Mouse (Mus musculus): ENCODE measurements around the gene Plppr1.

Gene Plppr1

GRCm38 (mm10) chr4:49118842-49119241 lies 59.8 kb downstream of the Plppr1 start:
- DNase-seq (ENCODE audit: low spot score): no peak

GRCm38 (mm10) chr4:49144798-49145197 lies 85.7 kb downstream of the Plppr1 start:
- DNase-seq (ENCODE audit: low spot score): no peak

GRCm38 (mm10) chr4:49148775-49149174 lies 89.7 kb downstream of the Plppr1 start:
- DNase-seq (ENCODE audit: low spot score): no peak

GRCm38 (mm10) chr4:49149251-49149650 lies 90.2 kb downstream of the Plppr1 start:
- no peak for DNase-seq (ENCODE audit: low spot score)

GRCm38 (mm10) chr4:49153849-49154248 lies 94.8 kb downstream of the Plppr1 start:
- DNase-seq (ENCODE audit: low spot score): peak; percentile 76

- DNase-seq (ENCODE audit: low spot score): no peak
Measured at GRCm38 (mm10) chr4:49156781-49157180, 97.7 kb downstream of the Plppr1 start.

- no peak for DNase-seq (ENCODE audit: low spot score)
Measured at GRCm38 (mm10) chr4:49163285-49163684, 104.2 kb downstream of the Plppr1 start.

GRCm38 (mm10) chr4:49166391-49166790 lies 107.3 kb downstream of the Plppr1 start:
- DNase-seq (ENCODE audit: low spot score): no peak

- no peak for DNase-seq (ENCODE audit: low spot score)
Measured at GRCm38 (mm10) chr4:49167030-49167429, 108.0 kb downstream of the Plppr1 start.

- DNase-seq (ENCODE audit: low spot score): no peak
Measured at GRCm38 (mm10) chr4:49169498-49169897, 110.4 kb downstream of the Plppr1 start.

- DNase-seq (ENCODE audit: low spot score): no peak
Measured at GRCm38 (mm10) chr4:49178101-49178500, 119.0 kb downstream of the Plppr1 start.

- no peak for DNase-seq (ENCODE audit: low spot score)
Measured at GRCm38 (mm10) chr4:49178891-49179290, 119.8 kb downstream of the Plppr1 start.

GRCm38 (mm10) chr4:49179471-49180181 lies 120.6 kb downstream of the Plppr1 start:
- no peak for DNase-seq (ENCODE audit: low spot score)

GRCm38 (mm10) chr4:49189991-49190526 lies 131.0 kb downstream of the Plppr1 start:
- DNase-seq (ENCODE audit: low spot score): no peak

- DNase-seq (ENCODE audit: low spot score): no peak
Measured at GRCm38 (mm10) chr4:49197125-49197747, 138.2 kb downstream of the Plppr1 start.

- DNase-seq (ENCODE audit: low spot score): no peak
Measured at GRCm38 (mm10) chr4:49210457-49210856, 151.4 kb downstream of the Plppr1 start.

GRCm38 (mm10) chr4:49211582-49211981 lies 152.5 kb downstream of the Plppr1 start:
- no peak for DNase-seq (ENCODE audit: low spot score)

GRCm38 (mm10) chr4:49212616-49213544 lies 153.8 kb downstream of the Plppr1 start:
- DNase-seq (ENCODE audit: low spot score): no peak

GRCm38 (mm10) chr4:49214341-49214740 lies 155.3 kb downstream of the Plppr1 start:
- DNase-seq (ENCODE audit: low spot score): no peak

- DNase-seq (ENCODE audit: low spot score): no peak
Measured at GRCm38 (mm10) chr4:49223501-49223900, 164.4 kb downstream of the Plppr1 start.

- no peak for DNase-seq (ENCODE audit: low spot score)
Measured at GRCm38 (mm10) chr4:49225021-49225420, 165.9 kb downstream of the Plppr1 start.

All from embryo, embryonic 10 days (tissue).